Mouse (Mus musculus): Measurements from ENCODE around the gene Atxn2l. TPM values are rescaled to one million over a fixed set of nuclear protein-coding genes. Genes with fewer than 3 reads are reported as not detected.

The Atxn2l gene
- polyA plus RNA-seq, 1 experiment from 2014 or later: 76.8 TPM

Other genes with a start within 250 kb of the Atxn2l start
- gene Sbk1, start 230.8 kb downstream of the Atxn2l start, polyA plus RNA-seq (2016; fragmentation: Nextera tagmentation; extraction: Ambion mirVana): 309 and 312 TPM in 2 replicates
- gene Lat, start 133.9 kb downstream of the Atxn2l start, polyA plus RNA-seq (2016; fragmentation: Nextera tagmentation; extraction: Ambion mirVana): 2.8 and 3.0 TPM in 2 replicates
- gene Spns1, start 126.0 kb downstream of the Atxn2l start, polyA plus RNA-seq (2016; fragmentation: Nextera tagmentation; extraction: Ambion mirVana): 67.4 and 67.7 TPM in 2 replicates
- 3.8 and 4.7 TPM in 2 replicates for gene Nfatc2ip, start 106.7 kb downstream of the Atxn2l start, polyA plus RNA-seq (2016; fragmentation: Nextera tagmentation; extraction: Ambion mirVana)
- not detected in 2 replicates for gene Cd19, start 88.5 kb downstream of the Atxn2l start, polyA plus RNA-seq (2016; fragmentation: Nextera tagmentation; extraction: Ambion mirVana)
- 31.1 and 32.1 TPM in 2 replicates for gene Rabep2, start 74.7 kb downstream of the Atxn2l start, polyA plus RNA-seq (2016; fragmentation: Nextera tagmentation; extraction: Ambion mirVana)
- 4.1 and 16.7 TPM in 2 replicates for gene Atp2a1, start 40.3 kb downstream of the Atxn2l start, polyA plus RNA-seq (2016; fragmentation: Nextera tagmentation; extraction: Ambion mirVana)
- 63.5 and 65.8 TPM in 2 replicates for gene Sh2b1, start 28.0 kb downstream of the Atxn2l start, polyA plus RNA-seq (2016; fragmentation: Nextera tagmentation; extraction: Ambion mirVana)
- 113 and 116 TPM in 2 replicates for gene Tufm, start 16.1 kb downstream of the Atxn2l start, polyA plus RNA-seq (2016; fragmentation: Nextera tagmentation; extraction: Ambion mirVana)
- gene Eif3c, start 63.0 kb upstream of the Atxn2l start, polyA plus RNA-seq (2016; fragmentation: Nextera tagmentation; extraction: Ambion mirVana): 201 and 206 TPM in 2 replicates
- 0.39 and 0.43 TPM in 2 replicates for gene Apobr, start 81.5 kb upstream of the Atxn2l start, polyA plus RNA-seq (2016; fragmentation: Nextera tagmentation; extraction: Ambion mirVana)
- gene Cln3, start 82.4 kb upstream of the Atxn2l start, polyA plus RNA-seq (2016; fragmentation: Nextera tagmentation; extraction: Ambion mirVana): 31.7 and 33.7 TPM in 2 replicates
- gene Il27, start 91.5 kb upstream of the Atxn2l start, polyA plus RNA-seq (2016; fragmentation: Nextera tagmentation; extraction: Ambion mirVana): not detected in 2 replicates
- gene Nupr1, start 127.4 kb upstream of the Atxn2l start, polyA plus RNA-seq (2016; fragmentation: Nextera tagmentation; extraction: Ambion mirVana): 2.8 and 3.8 TPM in 2 replicates
- gene Sgf29, start 145.9 kb upstream of the Atxn2l start, polyA plus RNA-seq (2016; fragmentation: Nextera tagmentation; extraction: Ambion mirVana): 27.3 and 40.6 TPM in 2 replicates
- 0.65 and 1.4 TPM in 2 replicates for gene Sult1a1, start 173.0 kb upstream of the Atxn2l start, polyA plus RNA-seq (2016; fragmentation: Nextera tagmentation; extraction: Ambion mirVana)
- gene Bola2, start 192.0 kb upstream of the Atxn2l start, polyA plus RNA-seq (2016; fragmentation: Nextera tagmentation; extraction: Ambion mirVana): 121 and 147 TPM in 2 replicates
- 15.3 and 17.1 TPM in 2 replicates for gene Slx1b, start 192.3 kb upstream of the Atxn2l start, polyA plus RNA-seq (2016; fragmentation: Nextera tagmentation; extraction: Ambion mirVana)
- gene Coro1a, start 204.3 kb upstream of the Atxn2l start, polyA plus RNA-seq (2016; fragmentation: Nextera tagmentation; extraction: Ambion mirVana): 53.6 and 56.9 TPM in 2 replicates

Measured in hindbrain, embryonic 12.5 days (tissue).